Mouse (Mus musculus) kidney, postnatal 4 days (tissue): ENCODE results near the gene Cd302.

ENCODE experiments used
- DNase-seq, 2 experiments: peaks; one replicate each; pipeline ENCODE4 v3.0.0; 2021; ENCODE audit warnings: mixed read lengths in 2 of 2

The Cd302 gene

DNA sequence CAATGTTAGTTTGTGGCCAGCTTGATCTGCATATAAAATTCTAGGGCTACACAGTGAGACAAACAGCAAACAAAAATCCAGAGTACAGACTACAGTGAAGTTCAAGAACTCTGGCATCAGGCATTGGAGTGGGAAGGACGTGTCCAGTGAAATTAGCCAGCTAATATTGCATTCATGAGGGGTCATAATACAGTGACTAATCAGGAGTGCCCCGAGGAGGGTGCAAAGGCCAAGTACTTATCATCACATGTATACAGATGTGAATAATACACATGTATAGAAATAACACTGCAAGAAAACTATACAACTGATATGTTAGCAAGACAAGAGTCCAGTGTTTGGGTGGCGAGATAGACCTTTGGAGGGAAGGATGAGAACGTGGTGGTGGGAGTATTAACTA lies 31.5 kb downstream of the Cd302 start:
- no peak for DNase-seq

- DNase-seq = no peak
Measured at GRCm38 (mm10) chr2:60234506-60234905, 49.8 kb downstream of the Cd302 start.

GRCm38 (mm10) chr2:60233147-60233546 lies 51.1 kb downstream of the Cd302 start:
- DNase-seq = no peak

DNA sequence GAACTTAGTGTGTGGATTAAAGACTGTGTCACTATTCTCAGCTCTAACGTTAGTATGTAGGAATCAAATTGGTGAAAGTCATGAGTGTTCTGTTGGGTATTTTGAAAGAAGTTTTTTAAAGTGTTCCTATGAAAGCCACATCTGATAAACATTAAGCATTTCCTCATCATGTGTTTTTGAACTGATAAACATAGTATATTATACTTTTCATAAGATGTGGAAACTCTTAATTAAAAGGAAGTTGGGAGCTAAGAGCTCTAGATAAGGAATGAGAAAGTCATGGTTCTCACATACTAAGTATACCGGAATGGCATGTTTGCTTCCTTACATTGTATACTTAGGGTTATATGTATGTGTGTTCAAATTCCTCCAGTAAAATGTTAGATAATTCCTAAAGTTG lies 53.9 kb downstream of the Cd302 start:
- no peak for DNase-seq

GRCm38 (mm10) chr2:60228470-60228869 lies 55.8 kb downstream of the Cd302 start:
- DNase-seq = no peak

GRCm38 (mm10) chr2:60223489-60223888 lies 60.8 kb downstream of the Cd302 start:
- DNase-seq = no peak

GRCm38 (mm10) chr2:60221954-60222353 lies 62.3 kb downstream of the Cd302 start:
- DNase-seq = no peak

DNA sequence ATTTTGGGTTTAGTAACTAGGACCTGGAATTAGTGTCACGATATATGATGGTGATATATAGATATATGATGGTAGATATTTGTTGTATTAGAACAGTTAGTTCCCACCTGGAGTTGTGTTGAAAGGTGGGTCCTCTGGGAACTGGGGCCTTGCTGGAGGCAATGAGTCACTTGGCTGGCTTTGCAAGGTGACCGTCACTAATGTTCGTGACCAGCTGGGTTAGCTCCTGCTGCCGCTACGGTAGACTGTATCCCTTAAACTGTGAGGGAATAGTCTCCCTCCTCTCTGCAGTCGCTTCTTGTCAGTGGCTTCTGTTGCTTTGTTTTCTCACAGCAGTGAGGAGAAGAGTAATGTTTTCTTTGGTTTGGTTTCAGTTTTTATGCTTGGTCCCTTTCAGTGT lies 63.1 kb downstream of the Cd302 start:
- DNase-seq = peak; percentile 13 to 43

DNA sequence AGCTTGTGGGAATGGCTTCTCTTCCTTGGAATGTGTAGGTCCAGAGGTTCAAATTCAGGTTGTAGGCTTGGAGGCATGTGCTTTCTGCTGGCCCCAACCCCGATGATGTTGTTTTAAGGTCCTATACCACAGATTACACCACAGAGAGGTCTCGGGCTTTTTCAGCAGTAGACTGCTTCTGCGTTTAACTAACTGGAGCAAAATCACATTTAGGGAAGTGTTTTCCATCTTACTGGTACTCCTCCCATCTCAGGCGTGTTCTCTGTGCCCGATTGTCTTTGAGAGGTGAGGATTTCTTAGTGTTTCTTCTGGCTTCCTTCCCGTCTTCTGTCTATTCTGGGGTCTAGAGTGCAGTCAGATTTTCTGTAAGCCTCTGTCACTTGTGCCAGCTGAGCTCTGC lies 66.7 kb downstream of the Cd302 start:
- no peak for DNase-seq

DNA sequence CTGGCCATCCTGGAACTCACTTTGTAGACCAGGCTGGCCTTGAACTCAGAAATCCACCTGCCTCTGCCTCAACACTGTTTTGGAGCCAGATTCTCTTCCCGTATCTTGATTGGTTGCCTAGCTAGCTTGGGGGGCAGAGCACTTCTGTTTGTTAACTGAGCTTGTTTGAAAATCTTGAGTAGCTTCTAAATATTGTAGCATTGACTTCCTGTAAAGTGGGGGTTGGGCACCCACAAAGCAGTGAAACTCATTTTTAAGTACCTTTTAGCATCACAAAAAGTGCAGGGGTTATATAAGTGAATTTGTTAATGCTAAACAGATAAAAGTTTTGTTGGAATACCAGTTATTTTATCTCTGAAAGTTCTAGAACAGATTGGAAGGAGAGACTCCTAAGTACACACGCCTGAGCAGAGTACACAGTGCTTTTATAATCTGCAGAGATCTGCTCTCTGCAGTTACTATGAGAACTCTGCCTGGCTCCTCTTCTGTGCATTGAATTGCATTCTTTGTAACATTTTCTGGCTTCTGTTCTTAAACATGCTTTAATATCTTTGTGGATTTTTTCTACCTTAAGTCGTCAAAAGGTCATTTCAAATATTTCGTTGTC lies 67.6 kb downstream of the Cd302 start:
- DNase-seq = no peak

DNA sequence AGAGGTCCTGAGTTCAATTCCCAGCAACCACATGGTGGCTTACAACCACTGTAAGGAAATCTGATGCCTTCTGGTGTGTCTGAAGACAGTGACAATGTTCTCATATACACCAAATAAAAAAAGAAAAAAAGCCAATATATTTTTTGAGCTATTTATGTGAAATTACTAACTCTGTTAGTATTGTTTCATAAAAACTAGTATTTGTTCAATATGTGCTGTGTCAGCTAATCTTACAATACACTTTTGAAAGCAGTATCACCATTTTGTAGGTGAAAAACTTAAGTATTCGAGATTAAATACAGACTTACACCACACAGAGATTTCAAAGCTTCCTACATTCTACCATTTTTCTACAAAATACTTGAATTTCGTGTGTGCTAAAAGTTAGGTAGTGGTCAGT lies 69.6 kb downstream of the Cd302 start:
- no peak for DNase-seq

DNA sequence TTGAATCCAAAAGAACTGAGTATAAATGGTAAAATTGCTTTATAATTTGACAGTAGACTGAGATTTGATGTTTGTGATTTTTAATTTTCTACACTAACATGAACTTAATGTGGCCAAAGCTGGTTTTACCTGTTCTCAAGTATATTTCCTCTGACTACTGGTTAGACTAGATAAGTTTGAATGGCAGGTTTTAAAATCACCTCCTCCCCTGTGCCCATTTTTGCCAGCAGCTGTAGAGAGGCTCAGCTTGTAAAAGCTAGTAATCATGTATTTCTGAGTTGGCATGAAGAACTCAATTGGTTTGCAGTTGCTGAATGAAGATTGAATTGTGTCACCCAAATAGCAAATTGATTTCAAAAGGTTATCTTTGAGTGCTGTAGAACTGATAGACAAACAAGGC lies 71.8 kb downstream of the Cd302 start:
- DNase-seq = no peak

DNA sequence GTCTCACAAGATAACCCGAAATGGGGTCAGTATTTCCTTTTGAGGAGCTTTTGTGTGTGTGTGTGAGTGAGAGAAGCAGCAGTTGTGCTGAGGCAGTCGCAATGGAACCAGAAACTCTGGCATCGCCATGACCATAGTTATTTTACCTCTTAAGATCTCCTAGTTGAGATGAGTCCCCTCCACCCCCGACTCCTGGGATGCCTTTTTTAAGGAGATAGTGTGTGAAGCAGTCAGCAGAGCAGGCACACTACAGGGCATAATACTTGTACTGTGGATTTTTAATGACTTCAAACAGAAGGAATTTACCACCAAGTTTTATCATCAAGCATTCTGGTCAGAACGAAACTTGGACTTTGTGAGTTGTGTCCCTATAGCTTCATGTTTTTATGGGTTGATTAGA lies 73.5 kb downstream of the Cd302 start:
- DNase-seq = peak in 1 of 2 experiments; percentile 12

GRCm38 (mm10) chr2:60209703-60210651 lies 74.3 kb downstream of the Cd302 start, which contains the start of the genes Baz2b and March7:
Gene Baz2b (minus strand): TSS chr2:60209839.
Gene March7 (plus strand): TSS chr2:60209887.
- peak; percentile 91 to 95 for DNase-seq

DNA sequence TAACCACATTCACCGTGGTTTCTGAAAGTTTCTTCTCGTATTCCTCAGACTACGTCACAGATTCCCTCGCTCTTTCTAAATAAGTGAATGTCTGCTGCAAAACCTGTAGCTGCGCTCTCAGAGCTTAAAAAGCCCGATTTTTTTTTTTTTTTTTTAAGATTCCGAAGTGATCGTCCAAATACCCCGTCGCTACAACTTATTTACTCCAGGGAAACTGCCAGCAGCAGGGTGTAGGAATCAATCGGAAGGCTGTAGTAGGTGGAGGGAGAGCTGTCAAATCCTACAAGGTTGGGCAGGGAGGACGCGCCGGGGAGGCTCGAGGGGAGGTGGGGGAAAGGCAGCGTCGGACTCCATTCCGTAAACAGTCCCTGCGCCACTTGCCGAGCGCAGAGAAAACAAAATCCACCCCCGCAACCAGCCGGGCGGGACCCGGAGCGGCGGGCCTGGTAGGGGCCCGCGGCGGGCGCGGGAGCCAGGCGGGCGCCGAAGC lies 75.1 kb downstream of the Cd302 start:
- DNase-seq = peak; percentile 67 to 73

GRCm38 (mm10) chr2:60205795-60206194 lies 78.5 kb downstream of the Cd302 start:
- DNase-seq = no peak

- DNase-seq = no peak
Measured at GRCm38 (mm10) chr2:60204162-60204561, 80.1 kb downstream of the Cd302 start.

- no peak for DNase-seq
Measured at GRCm38 (mm10) chr2:60203733-60204132, 80.6 kb downstream of the Cd302 start.

- DNase-seq = no peak
Measured at GRCm38 (mm10) chr2:60202900-60203530, 81.3 kb downstream of the Cd302 start.
